Mouse (Mus musculus) kidney, embryonic 14.5 days (tissue): ENCODE results near the gene Fam19a4. TPM values are rescaled to one million over a fixed set of nuclear protein-coding genes. Genes with fewer than 3 reads are reported as not detected.

Source experiments
- ATAC-seq: fragments of 200-750 bp; cut with Nextera tagmentation; 2 replicates; pipeline ENCODE4 v1.8.0; 2017; ENCODE audit warnings: moderate number of reproducible peaks, mild to moderate bottlenecking, moderate TSS enrichment, moderate library complexity; ENCODE audit not compliant: low FRiP score, low TSS enrichment
- H3K27ac ChIP-seq: fragments of 300-500 bp; sonication (generic); 2 replicates; pipeline ENCODE4 v1.5.1; 2014; ENCODE audit warnings: low read depth, mild to moderate bottlenecking, low read length, moderate library complexity, mixed read lengths
- H3K27me3 ChIP-seq: fragments of 300-500 bp; sonication (generic); 2 replicates; pipeline ENCODE4 v1.6.1; 2014; ENCODE audit warnings: mild to moderate bottlenecking, low read length; ENCODE audit not compliant: control insufficient read depth, insufficient read depth
- H3K36me3 ChIP-seq: fragments of 300-500 bp; sonication (generic); 2 replicates; pipeline ENCODE4 v1.6.1; 2014; ENCODE audit warnings: low read length, mixed read lengths; ENCODE audit not compliant: control insufficient read depth, insufficient read depth
- H3K4me1 ChIP-seq: fragments of 300-500 bp; sonication (generic); 2 replicates; pipeline ENCODE4 v1.6.1; 2014; ENCODE audit warnings: low read length, mixed read lengths; ENCODE audit not compliant: control insufficient read depth, insufficient read depth
- H3K4me2 ChIP-seq: fragments of 300-500 bp; sonication (generic); replicated peaks from 2 replicates; pipeline ENCODE4 v1.6.1; 2014; ENCODE audit warnings: low read depth, mild to moderate bottlenecking, low read length
- H3K4me3 ChIP-seq: fragments of 300-500 bp; sonication (generic); 2 replicates; pipeline ENCODE4 v1.5.1; 2014; ENCODE audit warnings: mild to moderate bottlenecking, low read length
- H3K9ac ChIP-seq: fragments of 300-500 bp; sonication (generic); 2 replicates; pipeline ENCODE4 v1.6.1; 2014; ENCODE audit warnings: low read depth, mild to moderate bottlenecking, low read length, moderate library complexity
- H3K9me3 ChIP-seq: fragments of 300-500 bp; sonication (generic); 2 replicates; pipeline ENCODE4 v1.6.1; 2016; ENCODE audit warnings: low read length; ENCODE audit not compliant: control insufficient read depth
- WGBS: fragments of 180-500 bp; shearing (Covaris S2); extraction: QIAGEN DNeasy Blood & Tissue Kit; methylation state at CpG from one replicate; pipeline ENCODE4 v1.1.7; 2014; 5-methylcytosine and 5-hydroxymethylcytosine counted together
- polyA plus RNA-seq: library from polyadenylated mRNA; unstranded; fragments of >200 nt; fragmentation: Nextera tagmentation; extraction: Ambion mirVana; gene quantifications from 2 replicates; pipeline ENCODE4 v1.2.1, GENCODE M21; 2014

Gene Fam19a4
- polyA plus RNA-seq, 1 experiment from 2014 or later = 0.96 TPM

DNA sequence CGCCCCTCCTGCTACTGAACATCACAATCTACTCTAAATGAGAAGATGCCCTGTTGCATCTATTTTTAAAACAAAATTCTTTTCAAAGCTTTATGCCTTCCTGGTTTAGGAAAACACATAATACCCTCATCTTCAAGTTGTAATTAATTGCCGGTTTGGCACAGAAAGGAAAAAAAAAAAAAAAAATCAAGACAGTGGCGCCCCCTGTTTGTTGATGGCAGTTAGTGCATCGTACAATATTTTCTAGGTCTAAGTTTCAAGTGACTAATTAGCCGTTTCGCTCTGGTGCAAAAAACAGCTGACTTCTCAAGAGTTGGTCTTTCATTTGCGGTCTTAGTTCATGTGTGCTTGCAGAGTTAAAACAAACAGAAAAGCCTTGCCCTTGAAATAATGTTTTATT lies 207.1 kb downstream of the Fam19a4 start:
- 73% methylated on average over 7 of the region's 7 CpGs for WGBS
- no peaks in the 10 kb centered on the region for H3K9me3 ChIP-seq
- H3K4me1 ChIP-seq = no peaks in the 10 kb centered on the region
- no peak overlapping the region for H3K4me3 ChIP-seq
- no peak overlapping the region for H3K4me2 ChIP-seq
- no peaks in the 10 kb centered on the region for H3K27me3 ChIP-seq
- H3K9ac ChIP-seq = no peak overlapping the region
- ATAC-seq = no peak
- no peak overlapping the region for H3K27ac ChIP-seq
- H3K36me3 ChIP-seq = no peaks in the 10 kb centered on the region

DNA sequence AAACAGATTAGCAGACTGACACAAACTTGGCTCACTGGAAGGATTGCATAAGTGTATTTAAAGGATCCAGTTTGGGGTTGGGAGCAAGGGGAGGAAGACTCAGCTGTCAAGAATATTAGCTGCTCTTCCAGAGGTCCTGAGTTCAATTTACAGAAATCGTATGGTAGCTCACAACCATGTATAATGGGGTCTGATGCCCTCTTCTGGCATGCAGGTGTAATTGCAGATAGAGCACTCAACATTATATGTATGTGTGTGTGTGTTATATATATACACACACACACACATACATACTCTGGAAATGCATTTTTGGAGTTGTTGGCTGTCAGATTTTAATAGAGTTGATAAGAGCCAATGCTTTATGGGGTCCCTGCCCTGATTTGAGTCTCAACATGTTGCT lies 216.3 kb downstream of the Fam19a4 start:
- no peak overlapping the region for H3K27ac ChIP-seq
- H3K9ac ChIP-seq = no peak overlapping the region
- H3K4me1 ChIP-seq = no peaks in the 10 kb centered on the region
- H3K27me3 ChIP-seq = no peaks in the 10 kb centered on the region
- H3K4me3 ChIP-seq = no peak overlapping the region
- WGBS = 60% methylated on average over 1 of the region's 1 CpGs
- no peak for ATAC-seq
- H3K9me3 ChIP-seq = no peaks in the 10 kb centered on the region
- H3K36me3 ChIP-seq = no peaks in the 10 kb centered on the region
- no peak overlapping the region for H3K4me2 ChIP-seq

DNA sequence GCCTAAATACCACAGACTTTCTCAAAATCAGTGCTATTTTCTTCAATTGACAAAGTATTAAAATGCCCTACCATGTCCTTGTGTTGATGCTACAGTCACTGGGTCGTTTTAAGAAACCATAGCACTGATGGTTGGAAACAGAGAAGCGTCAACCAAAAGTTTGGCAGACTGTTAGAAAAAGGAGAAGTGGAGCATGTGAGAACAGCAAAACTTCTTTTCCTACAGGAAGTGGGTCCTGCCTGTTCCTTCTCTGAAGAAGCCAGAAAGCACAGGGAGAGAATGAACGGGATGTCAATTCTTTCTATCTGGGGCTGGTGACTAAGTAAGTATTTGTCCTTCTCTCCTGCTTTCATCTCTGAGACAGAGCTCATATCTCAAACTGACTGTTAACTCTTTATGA lies 219.6 kb downstream of the Fam19a4 start:
- H3K36me3 ChIP-seq = no peaks in the 10 kb centered on the region
- no peak overlapping the region for H3K27ac ChIP-seq
- no peak for ATAC-seq
- H3K4me3 ChIP-seq = no peak overlapping the region
- no peak overlapping the region for H3K9ac ChIP-seq
- 78% methylated on average over 3 of the region's 3 CpGs for WGBS
- H3K27me3 ChIP-seq = no peaks in the 10 kb centered on the region
- no peak overlapping the region for H3K4me2 ChIP-seq
- no peaks in the 10 kb centered on the region for H3K4me1 ChIP-seq
- H3K9me3 ChIP-seq = no peaks in the 10 kb centered on the region

- no peak overlapping the region for H3K4me2 ChIP-seq
- H3K36me3 ChIP-seq = no peaks in the 10 kb centered on the region
- no peak overlapping the region for H3K9ac ChIP-seq
- 68% methylated on average over 3 of the region's 3 CpGs for WGBS
- no peaks in the 10 kb centered on the region for H3K27me3 ChIP-seq
- H3K4me3 ChIP-seq = no peak overlapping the region
- no peak overlapping the region for H3K27ac ChIP-seq
- ATAC-seq = no peak
- H3K9me3 ChIP-seq = no peaks in the 10 kb centered on the region
- H3K4me1 ChIP-seq = no peaks in the 10 kb centered on the region
Measured at GRCm38 (mm10) chr6:96826626-96827025, 233.6 kb downstream of the Fam19a4 start.

DNA sequence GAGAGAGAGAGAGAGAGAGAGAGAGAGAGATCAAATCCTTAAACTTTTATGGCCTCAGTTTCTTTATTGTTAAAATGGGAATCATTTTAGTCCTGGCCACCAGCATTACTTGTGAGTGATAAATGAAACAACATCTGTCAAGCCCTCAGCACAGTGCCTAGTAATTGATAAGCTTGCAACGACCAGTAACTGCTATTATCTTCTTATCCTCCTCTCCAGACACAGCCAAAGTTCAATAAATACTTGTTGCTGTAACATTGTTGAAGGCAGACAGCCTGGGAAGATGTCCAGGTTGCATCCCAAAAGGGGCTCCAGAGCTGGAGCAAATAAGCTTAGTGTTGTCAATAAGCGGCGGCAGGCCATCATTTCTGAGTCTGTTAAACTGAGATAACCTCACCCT lies 257.2 kb downstream of the Fam19a4 start:
- ATAC-seq = no peak
- no peak overlapping the region for H3K4me2 ChIP-seq
- WGBS = 74% methylated on average over 3 of the region's 3 CpGs

DNA sequence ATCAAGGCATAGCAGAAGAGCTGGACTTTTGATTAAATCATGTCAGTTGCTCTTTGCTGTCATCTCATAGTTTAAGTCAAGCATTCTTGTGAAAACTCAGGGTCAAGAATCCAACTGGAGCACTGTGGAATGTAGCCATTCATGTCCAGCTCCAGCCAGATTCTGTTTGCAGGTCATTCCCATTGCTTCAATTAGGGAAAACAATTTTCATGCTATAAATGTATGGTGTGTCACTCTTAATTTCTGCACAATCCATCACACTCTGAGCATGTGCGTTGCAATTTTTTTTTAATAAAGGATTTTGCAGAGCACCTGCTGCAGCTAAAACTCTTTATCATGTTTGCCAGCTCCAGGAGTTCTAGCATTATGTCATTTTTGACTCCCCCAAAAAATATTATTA lies 261.5 kb downstream of the Fam19a4 start:
- H3K9ac ChIP-seq = no peak overlapping the region

More for the DNA sequence above, 257.2 kb downstream of the Fam19a4 start:
- Histone ChIP-seq H3K4me1 (no peaks in the 10 kb centered on the region), H3K9me3 (no peaks in the 10 kb centered on the region), H3K4me3 (no peak overlapping the region), H3K9ac (no peak overlapping the region), H3K36me3 (no peaks in the 10 kb centered on the region), H3K27me3 (no peaks in the 10 kb centered on the region), H3K27ac (no peak overlapping the region)

GRCm38 (mm10) chr6:96797451-96797850 lies 262.8 kb downstream of the Fam19a4 start:
- no peak overlapping the region for H3K4me3 ChIP-seq
- ATAC-seq = no peak
- WGBS = 78% methylated on average over 4 of the region's 4 CpGs

More for the DNA sequence above, 261.5 kb downstream of the Fam19a4 start:
- H3K4me3 ChIP-seq = no peak overlapping the region
- H3K9me3 ChIP-seq = no peaks in the 10 kb centered on the region
- H3K27ac ChIP-seq = no peak overlapping the region
- WGBS = 95% methylated on average over 1 of the region's 1 CpGs
- no peaks in the 10 kb centered on the region for H3K36me3 ChIP-seq
- H3K4me2 ChIP-seq = no peak overlapping the region
- H3K4me1 ChIP-seq = no peaks in the 10 kb centered on the region
- H3K27me3 ChIP-seq = no peaks in the 10 kb centered on the region
- no peak for ATAC-seq

More at GRCm38 (mm10) chr6:96797451-96797850, 262.8 kb downstream of the Fam19a4 start:
- Histone ChIP-seq H3K27me3 (no peaks in the 10 kb centered on the region), H3K9me3 (no peaks in the 10 kb centered on the region), H3K36me3 (no peaks in the 10 kb centered on the region), H3K4me1 (no peaks in the 10 kb centered on the region), H3K27ac (no peak overlapping the region), H3K4me2 (no peak overlapping the region), H3K9ac (no peak overlapping the region)

Other genes with a start within 250 kb of the Fam19a4 start
- 7.0 and 18.0 TPM in 2 replicates for gene Eogt, start 88.8 kb upstream of the Fam19a4 start, polyA plus RNA-seq
- gene Tmf1, start 118.7 kb upstream of the Fam19a4 start, polyA plus RNA-seq = 33.6 and 36.7 TPM in 2 replicates
- 86.5 and 89.9 TPM in 2 replicates for gene Uba3, start 145.2 kb upstream of the Fam19a4 start, polyA plus RNA-seq
- 25.9 and 62.3 TPM in 2 replicates for gene Arl6ip5, start 150.3 kb upstream of the Fam19a4 start, polyA plus RNA-seq
- 0.09 TPM in 1 of 2 replicates, not detected in the other for gene Lmod3, start 192.3 kb upstream of the Fam19a4 start, polyA plus RNA-seq